Mouse (Mus musculus): Measurements from ENCODE around the gene Pde6c.

DNA sequence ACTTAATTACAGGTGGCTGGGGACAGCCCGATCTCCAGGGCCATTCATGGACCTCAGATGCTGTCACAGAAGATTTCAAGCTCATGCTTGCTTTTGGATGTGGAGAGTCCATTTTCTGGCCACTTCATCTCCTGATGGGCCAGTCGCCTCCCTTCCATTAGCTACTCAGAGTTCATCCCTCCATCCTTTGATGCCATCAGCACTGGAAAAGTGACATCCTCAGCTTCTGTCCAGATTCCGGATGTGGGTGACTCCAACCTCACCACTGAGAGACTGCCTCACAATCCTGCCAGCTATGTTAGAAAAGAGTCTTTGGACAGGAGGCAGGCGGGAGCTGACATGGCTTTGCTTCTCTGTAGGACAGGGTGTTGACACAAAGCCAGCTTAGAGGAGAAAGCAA is 46.7 kb upstream of the Pde6c start:
- TF ChIP-seq JUND (conservative IDR thresholded peaks at IDR 0.05; ENCODE audit: low read depth, low read length): no peak
- no peak for TF ChIP-seq POLR2A (IDR thresholded peaks at IDR 0.05; ENCODE audit: low read depth, low read length)
- TF ChIP-seq IRF4 (IDR thresholded peaks at IDR 0.05; ENCODE audit: low read depth, low read length): no peak
- TF ChIP-seq CTCF (conservative IDR thresholded peaks at IDR 0.05 in 1 of 2, IDR thresholded peaks at IDR 0.05 in 1 of 2; ENCODE audit: low read depth in 2 of 2, low read length in 2 of 2): no peak
